Mouse (Mus musculus) thymus, adult 18-20 months (tissue): ENCODE measurements around the gene Prss53.

Experiments
- DNase-seq, 2 experiments: peaks; one replicate each; pipeline ENCODE4 v3.0.0; 2022; ENCODE audit warnings: mixed read lengths in 2 of 2

The Prss53 gene

DNA sequence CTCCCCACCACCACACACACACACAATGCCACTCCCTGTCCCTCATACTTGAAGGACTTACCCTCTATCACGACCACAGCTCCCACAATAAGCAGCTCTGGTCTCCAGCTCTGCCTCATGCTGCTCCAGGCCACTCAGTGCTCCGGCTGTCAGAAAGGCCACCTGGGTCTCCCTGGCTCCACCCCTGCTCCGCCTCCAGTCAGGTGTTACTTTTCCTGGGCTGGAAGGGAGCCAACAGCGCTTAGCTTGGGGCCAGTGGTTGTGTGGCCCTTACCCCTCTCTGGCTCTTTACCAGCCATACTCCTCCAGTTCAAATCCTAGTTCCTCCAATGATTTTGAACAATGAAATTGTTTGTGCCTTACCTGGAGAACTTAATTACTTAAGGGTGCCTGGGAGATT lies at the start of gene Prss53:
TSS of gene Prss53 (minus strand) at position 173 of the 400 bp plus-strand sequence.
- DNase-seq, result no peak

DNA sequence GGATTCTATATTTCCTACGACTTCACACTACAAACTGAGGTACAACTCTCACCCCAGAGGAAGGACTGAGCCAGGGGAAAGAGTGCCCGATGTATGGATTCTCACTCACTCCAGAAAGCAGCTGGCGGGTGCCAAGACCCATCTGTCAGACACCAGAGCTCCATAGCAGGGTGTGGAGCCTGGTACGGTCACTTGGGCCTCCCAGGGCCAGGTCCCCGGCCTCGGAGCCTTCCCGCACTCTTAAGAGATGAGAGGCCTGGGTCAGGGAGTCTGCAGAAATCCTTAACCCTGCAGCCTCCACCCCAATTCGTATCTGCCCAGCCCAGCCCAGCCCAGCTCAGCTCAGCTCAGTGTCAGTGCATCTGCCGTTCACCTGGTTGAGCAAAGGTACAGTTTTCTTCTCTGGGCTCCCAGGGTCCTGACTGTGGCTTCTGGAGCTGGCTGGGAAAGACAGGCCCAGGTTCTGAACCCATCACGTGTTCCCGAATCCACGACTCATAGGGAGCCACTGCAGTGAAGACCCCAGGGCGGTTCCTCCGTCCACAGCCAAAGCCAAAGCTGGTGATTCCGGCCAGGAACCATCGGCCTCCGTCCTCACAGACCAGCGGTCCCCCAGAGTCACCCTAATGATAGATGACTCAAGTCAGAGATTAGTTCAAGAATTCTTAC lies 45.6 kb upstream of the Prss53 start:
- no peak for DNase-seq

DNA sequence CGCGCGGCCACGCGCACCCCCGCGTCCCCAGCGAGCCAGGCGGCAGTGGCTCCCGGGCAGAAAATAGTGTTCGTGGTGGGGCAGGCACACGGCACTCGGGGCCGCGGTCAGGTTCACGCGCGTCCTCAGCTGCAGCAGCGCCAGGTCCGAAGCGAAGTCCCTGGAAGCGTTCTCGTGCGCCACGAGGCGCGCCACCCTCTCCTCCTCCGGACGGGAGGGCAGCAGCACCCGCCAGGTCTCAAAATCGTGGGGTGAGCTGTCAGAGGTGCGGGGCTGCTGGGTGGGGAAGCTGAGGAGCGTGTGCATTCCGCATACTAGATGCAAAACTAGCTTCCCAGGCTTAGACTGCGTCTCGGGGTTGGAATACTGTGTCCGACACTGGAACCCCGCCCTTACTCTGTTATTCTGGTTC lies 45.0 kb upstream of the Prss53 start:
- DNase-seq, result no peak

DNA sequence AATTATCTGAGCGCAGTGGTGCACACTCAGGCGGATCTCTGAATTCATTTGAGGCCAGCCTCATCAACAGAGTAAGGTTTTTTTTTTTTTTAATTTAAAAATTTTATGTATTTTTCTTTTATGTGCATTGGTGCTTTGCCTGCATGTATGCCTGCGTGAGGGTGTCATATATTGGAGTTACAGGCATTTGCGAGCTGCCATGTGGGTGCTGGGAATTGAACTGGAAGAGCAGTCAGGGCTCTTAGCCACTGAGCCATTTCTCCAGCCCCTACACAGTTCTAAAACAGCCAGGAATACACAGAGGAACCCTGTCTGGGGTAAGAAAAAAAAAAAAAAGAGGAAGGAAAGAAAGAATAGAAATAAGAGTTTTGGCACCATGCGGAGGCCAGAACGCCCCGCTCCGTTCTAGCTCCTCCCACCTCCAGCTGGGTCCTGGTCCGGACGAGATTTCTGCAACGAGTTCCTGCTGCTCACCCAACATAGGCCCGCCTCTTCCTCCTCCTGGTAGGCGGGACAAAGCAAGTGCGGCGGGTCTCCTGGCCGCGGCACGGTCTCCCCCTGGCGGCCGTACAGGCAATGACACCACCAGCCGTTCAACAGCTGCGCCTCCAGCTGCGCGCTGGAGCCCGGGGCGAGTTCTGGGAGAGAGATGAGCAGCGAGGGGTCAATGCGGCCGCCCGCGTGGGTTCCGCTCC lies 44.4 kb upstream of the Prss53 start:
- DNase-seq, result peak; percentile 93

DNA sequence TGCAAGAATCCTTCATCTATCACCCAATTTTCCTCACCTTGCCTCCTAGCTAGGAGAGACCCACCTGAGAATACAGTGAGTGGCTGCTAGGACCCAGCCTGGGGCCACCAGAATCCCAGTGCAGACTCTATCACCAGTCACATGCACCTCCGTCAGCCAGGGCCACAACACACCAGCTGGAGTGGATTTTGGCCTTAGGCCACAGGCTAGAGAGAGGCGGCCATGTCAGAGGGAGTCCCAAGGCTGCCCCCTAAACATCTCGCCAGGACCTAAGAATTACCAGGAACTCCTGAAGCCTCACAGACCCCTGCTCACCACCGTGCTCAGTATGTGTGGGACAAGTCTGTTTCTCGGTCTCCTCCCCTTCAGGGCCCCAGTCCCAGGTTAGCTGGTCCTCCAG lies 43.3 kb upstream of the Prss53 start:
- DNase-seq, result no peak

DNA sequence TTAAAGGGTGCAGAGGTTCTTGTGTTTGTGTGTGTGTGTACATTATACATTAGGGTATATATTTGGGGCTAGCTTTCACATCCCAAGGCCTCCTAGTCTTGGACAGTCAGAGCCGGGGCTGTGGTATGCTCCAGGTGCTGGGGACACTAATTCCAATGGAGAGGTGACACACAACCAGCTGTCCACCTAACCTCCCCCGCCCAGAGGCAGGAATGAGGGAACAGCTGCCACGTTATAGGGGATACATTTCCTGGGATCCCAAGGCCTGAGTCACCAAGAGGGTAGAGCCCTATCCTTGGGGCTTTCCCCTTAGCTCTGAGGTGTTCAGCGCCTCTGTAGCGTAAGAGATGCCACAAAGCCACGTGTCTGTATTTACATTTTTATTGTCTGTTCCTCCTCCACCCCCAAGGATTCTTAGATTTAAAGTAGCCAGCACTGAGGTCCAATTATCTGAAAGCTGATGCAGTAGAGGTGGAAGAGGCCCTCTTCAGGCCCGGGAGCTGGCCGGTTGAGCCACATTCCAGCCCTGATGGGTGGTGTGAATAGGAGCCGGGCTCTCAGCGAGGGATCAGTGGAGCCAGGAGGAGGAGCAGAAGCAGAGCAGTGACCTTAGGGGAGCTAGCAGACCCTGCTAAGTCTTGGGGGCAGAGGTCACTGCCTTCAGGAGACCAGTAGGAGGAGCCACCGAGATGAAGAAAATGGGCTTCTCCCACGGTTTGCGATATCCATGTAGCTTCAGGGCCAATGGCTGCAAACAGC lies 41.7 kb upstream of the Prss53 start:
- DNase-seq, result no peak

DNA sequence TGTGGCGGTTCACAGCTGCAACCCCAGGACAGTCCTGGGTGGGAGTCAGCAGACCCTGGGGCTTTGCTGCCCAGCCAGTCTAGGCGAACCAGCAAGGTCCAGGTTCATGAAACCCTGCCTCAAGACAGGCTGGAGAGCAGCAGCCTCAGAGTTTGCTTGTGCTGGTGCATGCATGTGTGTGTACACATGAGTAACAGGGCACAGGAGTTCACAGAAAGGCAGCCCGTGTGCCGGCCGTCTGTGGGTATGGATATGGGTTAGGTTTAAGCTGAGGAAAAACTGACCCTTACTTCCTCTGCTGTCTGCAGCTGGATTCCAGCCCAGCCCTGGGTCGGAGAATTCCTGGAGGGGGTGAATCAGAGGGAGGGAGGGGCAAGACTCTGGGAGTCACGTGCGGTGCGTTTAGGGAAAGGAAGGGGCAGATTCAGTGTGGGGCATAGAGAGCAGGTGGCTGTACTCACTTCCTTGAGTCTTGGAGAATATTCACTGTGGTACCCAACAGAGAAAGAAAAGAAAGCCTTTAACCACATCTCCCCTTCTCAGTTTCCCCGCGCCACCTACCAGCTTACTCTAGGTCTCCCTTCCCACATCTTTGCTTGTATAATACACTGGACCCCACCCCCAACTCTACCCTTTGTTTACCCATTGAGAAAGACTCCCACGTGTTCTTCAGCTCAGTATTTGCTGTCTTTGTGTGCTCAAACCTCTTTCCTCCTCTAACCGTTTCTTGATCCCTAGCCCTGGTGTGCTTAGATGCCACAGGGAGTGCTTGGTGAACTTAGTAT lies 40.8 kb upstream of the Prss53 start:
- DNase-seq, result no peak

DNA sequence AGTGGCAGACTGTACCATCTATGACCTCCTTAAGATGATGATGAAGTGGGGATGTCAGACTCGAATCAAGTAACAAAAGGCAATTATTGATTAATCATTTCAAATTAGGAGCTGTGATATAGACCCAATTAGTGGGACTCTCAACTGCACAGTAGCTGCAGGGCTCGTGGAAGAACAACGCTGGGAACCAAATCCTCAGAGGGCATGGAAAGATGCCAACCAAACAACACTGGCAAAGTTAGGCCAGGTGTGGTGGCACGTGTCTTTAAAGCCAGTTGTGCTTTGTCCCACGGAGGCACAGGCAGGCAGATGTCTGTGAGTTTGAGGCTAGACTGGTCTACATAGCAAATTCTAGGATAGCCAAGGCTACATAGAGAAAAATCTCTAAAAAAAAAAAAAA lies 39.9 kb upstream of the Prss53 start:
- no peak for DNase-seq

DNA sequence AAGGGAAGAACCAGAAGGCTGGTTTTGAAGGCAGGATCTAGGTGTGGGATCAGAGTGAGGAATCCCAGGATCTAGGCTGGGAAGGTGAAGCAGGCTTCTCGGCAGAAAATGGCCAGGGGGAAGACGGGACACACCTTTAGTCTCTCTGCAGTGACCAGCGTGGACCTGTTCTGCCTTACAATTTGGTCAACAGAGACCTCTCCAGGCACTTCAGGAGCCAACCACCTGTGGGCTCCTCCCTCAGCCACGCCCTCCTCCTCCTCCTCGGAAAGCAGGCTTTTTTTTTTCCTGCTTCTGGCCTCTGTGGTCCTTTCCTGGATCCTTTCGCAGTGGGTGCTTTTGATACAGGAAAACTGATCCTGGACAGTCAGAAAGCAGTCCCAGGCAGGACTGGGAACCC lies 39.2 kb upstream of the Prss53 start, which contains the start of gene Prss8:
TSS of gene Prss8 (minus strand) at position 182 of the 400 bp plus-strand sequence.
- no peak for DNase-seq

DNA sequence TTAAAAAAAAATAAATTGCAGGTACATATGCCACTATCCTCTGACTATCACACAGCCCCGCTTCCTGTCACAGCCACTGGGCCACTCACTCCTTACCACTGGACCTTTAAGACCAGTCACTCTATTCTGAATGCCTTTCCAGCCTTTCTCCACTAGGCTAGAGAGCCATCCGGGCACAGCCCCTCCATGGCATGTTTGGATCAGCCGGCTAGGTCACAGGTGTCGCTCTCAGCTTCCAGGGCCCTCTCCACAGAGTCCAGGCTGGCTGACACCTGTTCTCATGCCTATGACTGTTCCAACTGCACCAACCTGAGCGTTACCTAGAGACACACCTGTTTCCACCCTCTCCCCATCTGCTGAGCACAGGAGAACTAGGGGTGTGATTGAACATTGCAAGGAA lies 37.8 kb upstream of the Prss53 start:
- DNase-seq, result no peak

DNA sequence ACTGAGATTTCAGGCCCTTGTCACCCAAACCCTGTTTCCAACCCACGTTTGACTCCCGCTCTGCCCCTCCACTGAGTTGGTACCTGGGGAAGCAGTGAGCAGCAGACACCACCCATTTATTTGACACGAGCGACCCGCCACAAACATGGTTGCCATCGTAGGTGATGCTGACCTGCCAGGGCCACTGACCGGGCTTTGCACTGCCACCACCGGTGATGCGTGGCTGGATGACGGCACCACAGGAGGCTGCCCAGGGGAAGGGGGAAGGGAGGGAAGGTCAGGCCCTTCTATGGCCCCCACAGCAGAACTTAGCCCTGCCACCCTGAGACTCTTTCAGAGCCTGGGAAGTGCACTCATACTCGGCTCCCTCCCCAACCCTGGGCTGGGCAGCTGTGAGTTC lies 37.0 kb upstream of the Prss53 start:
- no peak for DNase-seq

DNA sequence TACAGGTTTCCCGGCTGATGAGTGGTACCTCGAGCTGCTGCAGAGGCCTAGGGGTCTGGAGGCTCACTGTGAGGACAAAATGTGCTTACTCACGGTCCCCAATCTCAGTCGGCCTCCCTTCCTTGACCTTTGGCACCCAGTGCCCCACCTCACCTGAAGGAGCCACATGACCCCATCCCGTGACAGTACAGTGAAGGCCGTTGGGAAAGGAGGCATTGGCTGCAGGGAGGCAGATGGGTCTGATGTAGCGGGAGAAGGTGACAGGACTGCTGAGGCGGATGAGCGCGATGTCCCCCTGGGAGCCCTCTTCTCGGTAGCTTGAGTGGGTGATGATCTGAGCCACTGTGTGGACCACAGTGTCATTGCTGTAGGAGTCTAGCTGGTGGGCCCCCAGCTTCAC lies 36.1 kb upstream of the Prss53 start:
- no peak for DNase-seq

DNA sequence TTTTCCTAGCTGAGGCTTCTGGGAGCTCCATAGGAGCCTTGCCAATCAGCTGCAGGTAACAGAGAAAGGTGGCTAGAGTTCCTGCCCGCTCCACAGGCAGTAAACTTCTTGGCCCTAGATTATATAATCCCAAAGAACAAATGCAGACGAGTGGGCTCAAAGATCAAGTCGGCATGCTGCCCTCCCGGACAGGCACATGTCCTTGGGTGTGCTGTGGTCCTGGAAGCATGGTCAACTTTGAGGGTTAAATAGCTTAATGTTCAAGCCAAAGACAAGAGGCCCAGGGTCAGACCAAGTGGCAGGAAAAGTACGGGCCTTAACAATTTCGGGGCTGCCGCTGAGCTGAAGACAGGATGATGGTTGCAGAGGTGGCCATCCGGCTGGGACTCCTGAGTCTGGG lies 35.3 kb upstream of the Prss53 start:
- DNase-seq, result no peak

DNA sequence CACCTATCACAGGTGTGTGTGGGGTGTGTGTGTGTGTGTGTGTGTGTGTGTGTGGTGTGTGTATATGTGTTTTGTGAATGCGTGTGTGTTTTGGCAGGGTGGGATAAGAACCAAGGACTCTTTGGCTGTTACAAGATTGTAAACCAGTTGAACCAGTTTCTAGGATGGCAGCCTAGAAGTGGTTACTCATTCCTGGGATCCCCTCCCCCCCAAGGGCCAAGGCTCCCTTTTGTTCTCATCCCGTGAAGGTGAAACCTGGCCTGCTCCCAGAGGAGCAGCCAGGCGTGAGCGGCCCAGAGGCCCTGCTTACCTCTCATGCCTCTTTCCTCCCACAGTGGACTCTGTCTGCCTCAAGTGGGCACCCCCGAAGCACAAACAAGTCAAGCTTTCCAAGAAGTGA lies 34.5 kb upstream of the Prss53 start:
- no peak for DNase-seq

DNA sequence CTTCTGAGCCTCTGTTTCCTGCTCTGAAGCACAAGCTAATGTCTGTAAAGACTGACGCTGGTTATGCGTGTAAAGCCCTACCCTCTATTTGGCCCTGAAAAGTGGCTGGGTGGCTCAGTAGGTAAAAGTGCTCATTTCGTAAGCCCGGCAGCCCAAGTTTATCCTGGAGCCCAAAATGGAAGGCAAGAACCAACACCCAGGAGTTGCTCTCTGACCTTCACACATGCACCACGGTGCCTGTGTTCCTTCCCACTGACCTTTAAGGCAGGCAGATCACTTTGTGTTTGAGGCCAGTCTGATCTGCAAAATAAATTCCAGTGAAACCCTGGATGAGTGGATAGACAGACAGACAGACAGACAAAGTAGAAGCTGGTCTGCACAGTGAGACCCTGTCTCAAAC lies 32.9 kb upstream of the Prss53 start:
- no peak for DNase-seq

DNA sequence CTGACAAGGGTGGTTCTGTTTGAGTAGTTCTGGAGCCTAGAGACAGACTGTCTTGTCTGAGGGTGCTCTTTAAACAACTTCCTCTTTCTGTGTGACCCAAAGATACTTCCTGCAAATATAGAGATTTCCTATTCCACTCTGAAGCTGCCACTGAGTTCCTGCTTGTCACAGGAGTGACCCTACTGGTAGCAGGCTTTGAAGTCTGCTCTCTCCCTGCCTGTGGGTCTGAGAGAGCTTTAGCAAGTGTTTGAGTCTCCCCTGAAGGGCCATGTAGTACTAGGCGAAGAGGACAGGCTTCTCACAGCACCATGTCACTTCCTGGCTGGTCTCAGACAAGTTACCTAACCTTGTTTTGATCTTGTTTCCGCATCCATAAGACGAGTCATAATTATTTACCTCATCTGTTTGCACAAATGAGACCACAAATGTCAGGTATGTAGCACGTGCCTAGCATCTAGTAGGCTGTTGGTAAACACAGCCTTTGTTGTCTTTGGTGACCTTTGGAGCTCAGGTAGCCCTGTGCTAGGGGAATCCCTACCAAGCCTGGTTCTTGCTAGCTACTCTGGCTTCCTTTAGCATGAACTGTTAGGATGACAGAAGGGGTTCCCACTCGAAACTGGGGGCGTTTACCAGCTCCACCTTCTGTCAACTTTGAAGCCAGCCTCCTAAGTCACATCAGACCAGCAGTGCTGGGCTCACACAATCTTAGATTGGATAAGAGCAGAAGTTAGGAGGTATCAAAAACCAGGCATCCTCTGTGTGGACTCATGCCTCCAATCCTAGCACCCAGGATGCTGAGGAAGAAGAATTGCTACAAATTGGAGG lies 31.9 kb upstream of the Prss53 start:
- no peak for DNase-seq

DNA sequence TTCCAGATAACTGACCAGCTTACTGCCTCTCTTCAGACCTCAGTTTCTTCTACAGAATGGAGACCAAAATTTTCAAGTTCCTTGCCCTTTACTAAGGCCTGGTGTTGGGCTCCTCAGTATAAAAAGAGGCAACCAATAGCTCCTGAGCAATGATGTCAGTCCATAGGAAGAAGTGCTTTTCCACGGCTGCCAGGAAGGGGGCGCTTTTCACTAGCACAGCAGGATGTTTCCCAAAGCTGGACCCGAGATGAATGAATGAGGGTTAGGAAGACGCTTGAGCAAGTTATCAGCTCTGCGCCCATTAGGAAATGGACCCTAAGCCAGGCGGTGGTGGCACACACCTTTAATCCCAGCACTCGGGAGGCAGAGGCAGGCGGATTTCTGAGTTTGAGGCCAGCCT lies 30.7 kb upstream of the Prss53 start:
- DNase-seq, result no peak

DNA sequence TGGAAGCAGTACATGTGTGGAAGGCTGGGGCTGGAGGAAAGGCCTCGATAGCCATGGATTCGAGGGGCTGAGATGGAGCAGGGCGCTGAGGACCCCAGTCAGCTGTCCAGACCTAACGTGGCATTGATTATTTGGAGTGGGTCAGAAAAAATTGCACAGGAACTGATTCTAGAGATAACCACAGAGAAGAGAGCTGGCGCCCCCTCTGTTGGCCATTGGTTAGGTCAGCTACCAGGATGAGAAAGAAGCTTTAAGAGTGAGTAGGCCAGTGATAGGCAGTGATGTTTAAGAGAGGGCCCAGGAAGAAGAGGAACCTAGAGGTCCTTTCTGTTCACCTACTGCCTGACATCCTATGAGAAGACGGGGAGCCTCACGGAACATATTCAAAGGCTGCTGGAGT lies 28.5 kb upstream of the Prss53 start:
- DNase-seq, result no peak

DNA sequence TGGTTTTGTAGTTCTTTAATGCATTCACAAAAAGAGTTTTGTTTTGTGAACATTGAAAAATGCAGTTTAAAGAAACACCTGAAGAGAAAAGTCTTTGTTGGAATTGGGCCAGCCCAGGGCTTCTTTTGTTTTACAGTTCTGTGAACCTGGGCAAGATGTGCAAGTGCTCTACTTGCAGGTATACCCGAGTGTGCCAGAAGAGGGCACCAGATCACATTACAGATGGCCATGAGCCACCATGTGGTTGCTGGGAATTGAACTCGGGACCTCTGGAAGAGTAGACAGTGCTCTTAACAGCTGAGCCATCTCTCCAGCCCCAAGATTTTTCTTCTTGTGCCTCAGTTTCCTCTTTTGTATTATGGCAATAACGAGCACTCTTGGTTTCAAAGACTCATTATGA lies 27.4 kb upstream of the Prss53 start:
- DNase-seq, result no peak

DNA sequence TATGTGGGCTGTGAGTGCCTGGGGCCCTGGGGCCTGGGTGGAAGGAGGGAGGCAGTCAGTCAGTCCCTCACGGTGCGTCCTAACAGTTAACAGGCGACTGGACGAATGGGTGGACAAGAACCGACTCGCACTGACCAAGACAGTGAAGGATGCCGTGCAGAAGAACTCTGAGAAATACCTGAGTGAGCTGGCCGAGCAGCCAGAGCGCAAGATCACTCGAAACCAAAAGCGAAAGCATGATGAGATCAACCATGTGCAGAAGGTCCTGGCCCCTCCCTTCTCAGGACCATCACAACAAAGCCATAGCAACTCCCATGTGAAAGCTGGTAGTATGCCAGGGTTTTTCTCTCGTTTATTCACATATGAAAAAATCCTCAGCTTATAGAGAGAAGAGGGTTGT lies 24.5 kb upstream of the Prss53 start:
- no peak for DNase-seq

DNA sequence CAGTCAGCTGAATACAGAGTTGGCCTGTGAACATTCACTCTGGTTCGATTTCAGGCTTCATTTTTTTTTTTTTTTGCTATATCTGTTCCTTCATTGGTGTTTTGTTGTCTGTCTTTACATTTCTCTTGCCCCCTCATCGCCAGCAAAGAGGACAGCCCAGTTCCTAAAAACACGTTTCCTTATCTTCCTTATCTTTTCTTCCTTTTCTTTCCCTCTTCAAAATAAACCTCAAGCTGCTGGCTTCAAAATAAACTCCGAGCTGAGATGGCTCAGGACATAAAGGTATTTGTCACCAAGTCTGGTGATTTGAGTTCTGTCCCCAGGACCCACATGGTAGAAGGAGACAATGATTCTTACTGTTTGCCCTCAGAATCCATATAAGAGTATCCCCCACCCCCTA lies 22.2 kb upstream of the Prss53 start:
- DNase-seq, result no peak

DNA sequence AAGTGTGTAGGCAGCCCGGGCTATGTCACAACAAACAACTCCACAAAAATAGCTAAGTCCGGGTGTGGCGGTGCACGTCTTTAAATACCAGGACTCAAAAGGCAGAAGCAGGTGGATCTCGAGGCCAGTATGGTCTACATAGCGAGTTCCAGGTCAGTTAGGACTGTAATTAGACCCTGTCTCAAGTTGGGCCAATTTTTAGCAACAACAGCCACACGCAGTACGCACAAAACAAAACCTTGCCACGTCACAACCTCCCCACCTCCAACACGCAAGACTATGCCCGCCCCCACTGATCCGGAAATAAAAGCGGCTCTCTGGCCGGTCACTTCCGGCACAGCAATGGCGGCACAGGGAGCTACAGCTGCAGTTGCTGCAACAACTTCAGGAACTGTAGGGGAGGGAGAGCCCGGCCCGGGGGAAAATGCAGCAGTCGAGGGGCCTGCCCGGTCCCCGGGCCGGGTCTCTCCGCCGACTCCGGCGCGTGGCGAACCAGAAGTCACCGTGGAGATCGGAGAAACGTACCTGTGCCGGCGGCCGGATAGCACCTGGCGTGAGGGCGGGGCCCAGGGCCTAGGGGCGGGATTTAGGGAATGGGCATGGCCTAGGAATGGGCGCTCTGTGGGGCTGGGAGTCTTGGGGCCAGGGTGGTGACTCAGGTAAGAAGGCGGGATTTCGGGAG lies 21.6 kb upstream of the Prss53 start, which contains the start of gene Kat8:
TSS of gene Kat8 (plus strand) at position 327 of the 682 bp plus-strand sequence.
- peak; percentile 65 to 72 for DNase-seq
